Mouse (Mus musculus): ENCODE results near the gene Rps6kc1. TPM values are rescaled to one million over a fixed set of nuclear protein-coding genes. Genes with fewer than 3 reads are reported as not detected.
A peak's percentile ranks its signal among the peaks of the same experiment; 100 is the strongest.

The Rps6kc1 gene
- polyA plus RNA-seq, 1 experiment from 2014 or later, result 23.8 TPM

DNA sequence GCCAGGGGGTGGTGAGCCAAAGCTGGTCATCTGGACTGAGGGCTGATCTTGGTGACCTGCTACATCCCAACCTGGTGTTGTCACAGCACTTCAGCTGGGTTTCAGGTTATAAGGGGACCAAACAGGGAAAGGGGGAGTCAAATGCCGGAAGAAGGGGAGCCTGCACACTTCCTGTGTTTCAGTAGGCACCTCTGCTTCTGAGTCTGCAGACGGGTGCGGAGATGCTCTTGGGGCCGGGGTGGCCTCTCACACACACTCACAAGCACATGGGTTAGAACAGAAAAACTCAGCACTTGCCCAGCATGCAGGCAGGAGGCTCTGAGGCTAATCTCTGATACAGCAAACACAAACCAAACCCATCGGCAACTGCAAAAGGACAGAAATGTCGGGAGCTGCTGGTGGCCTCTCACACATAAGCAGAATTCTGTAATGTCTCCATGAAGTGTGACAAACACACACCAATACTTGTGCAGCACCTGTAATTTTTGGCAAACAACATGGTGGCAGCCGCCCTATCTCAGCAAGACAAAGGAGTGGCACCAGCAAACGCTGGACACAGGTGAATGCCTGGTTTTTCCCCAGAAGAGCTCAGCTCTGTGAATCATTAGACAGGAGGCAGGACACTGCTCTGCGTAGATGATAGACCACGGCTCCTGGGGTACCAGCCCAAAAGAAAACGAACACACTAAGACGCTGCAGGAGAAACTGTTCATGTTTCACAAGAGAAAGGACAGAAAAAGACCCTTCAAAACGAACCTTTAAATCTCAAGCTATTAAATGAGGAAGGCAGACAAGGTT, 139.3 kb downstream of the Rps6kc1 start:
- Histone ChIP-seq H3K9ac (ENCODE audit: low read length) (no peak overlapping the region), H3K4me2 (ENCODE audit: low read length) (no peak overlapping the region), H3K27ac (ENCODE audit: low read depth, low read length) (no peak overlapping the region), H3K27me3 (replicated peaks; ENCODE audit: control insufficient read depth, insufficient read depth, low read length) (no peaks in the 10 kb centered on the region), H3K4me1 (ENCODE audit: control insufficient read depth, insufficient read depth, low read length) (no peaks in the 10 kb centered on the region), H3K36me3 (ENCODE audit: control insufficient read depth, insufficient read depth, low read length) (peaks cover 11% of the 10 kb centered on the region; the same call in 1 of the 2 replicates), H3K4me3 (ENCODE audit: low read depth, low read length) (no peak overlapping the region), H3K9me3 (replicated peaks; ENCODE audit: control insufficient read depth, low read length) (no peaks in the 10 kb centered on the region)
- 89% methylated on average over 13 of the region's 13 CpGs for WGBS
- no peak for DNase-seq (ENCODE audit: low spot score)
- no peak for ATAC-seq

DNA sequence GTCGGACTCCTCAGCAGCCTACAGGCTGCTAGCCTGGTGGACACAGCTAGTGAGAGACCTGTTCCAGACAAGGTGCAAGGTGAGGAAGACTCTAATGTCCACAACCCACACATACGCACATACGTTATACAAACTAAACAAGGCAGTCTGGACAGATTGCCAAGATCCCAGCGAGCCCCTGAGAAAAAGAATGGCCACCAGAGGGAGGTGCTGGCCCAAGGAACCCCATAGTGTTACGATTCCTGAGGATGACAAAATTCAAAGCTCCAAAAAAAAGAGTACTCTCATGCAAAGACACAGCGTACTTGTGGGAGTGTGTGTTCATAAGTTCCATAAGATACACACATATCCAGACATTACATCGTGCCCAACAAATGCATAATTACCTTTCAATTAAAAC, 141.8 kb downstream of the Rps6kc1 start:
- no peaks in the 10 kb centered on the region; the same call in 1 of the 2 replicates for H3K9me3 ChIP-seq (replicated peaks; ENCODE audit: control insufficient read depth, low read length)
- no peak overlapping the region for H3K27ac ChIP-seq (ENCODE audit: low read depth, low read length)
- no peaks in the 10 kb centered on the region for H3K27me3 ChIP-seq (replicated peaks; ENCODE audit: control insufficient read depth, insufficient read depth, low read length)
- WGBS, result 78% methylated on average over 7 of the region's 7 CpGs
- no peak overlapping the region for H3K9ac ChIP-seq (ENCODE audit: low read length)
- ATAC-seq, result 0 out of 2 replicates have a peak, but pooled peaks have one; percentile 26
- no peak overlapping the region for H3K4me3 ChIP-seq (ENCODE audit: low read depth, low read length)
- DNase-seq (ENCODE audit: low spot score), result no peak
- H3K4me2 ChIP-seq (ENCODE audit: low read length), result no peak overlapping the region
- H3K36me3 ChIP-seq (ENCODE audit: control insufficient read depth, insufficient read depth, low read length), result peaks cover 7% of the 10 kb centered on the region; the same call in 1 of the 2 replicates
- H3K4me1 ChIP-seq (ENCODE audit: control insufficient read depth, insufficient read depth, low read length), result no peaks in the 10 kb centered on the region

DNA sequence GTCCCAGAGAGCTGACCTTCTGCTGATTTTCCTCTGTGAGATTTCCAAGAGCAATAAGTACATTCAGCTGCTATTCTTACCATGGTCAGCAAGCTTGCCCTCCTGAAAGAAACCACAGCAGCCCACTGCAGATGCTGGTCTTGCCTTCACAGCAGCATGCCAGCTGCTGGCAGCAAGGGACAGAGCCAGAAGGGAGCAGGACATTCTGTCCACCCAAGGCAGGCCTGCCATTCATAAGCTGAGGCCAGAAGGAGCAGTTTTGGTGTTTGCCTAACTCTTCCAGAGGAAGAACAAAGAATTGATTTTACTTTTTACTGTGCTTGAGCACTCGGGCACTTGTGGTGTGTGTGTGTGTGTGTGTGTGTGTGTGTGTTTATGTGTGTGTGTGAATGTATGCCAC, 143.3 kb downstream of the Rps6kc1 start:
- Histone ChIP-seq H3K4me3 (ENCODE audit: low read depth, low read length) (no peak overlapping the region), H3K27ac (ENCODE audit: low read depth, low read length) (no peak overlapping the region), H3K9me3 (replicated peaks; ENCODE audit: control insufficient read depth, low read length) (no peaks in the 10 kb centered on the region; the same call in 1 of the 2 replicates), H3K9ac (ENCODE audit: low read length) (no peak overlapping the region), H3K27me3 (replicated peaks; ENCODE audit: control insufficient read depth, insufficient read depth, low read length) (no peaks in the 10 kb centered on the region), H3K36me3 (ENCODE audit: control insufficient read depth, insufficient read depth, low read length) (peaks cover 6% of the 10 kb centered on the region; the same call in 1 of the 2 replicates), H3K4me1 (ENCODE audit: control insufficient read depth, insufficient read depth, low read length) (no peaks in the 10 kb centered on the region; the same call in 1 of the 2 replicates), H3K4me2 (ENCODE audit: low read length) (no peak overlapping the region)
- WGBS, result 60% methylated on average over 1 of the region's 1 CpGs
- DNase-seq (ENCODE audit: low spot score) (no peak), ATAC-seq (no peak)

DNA sequence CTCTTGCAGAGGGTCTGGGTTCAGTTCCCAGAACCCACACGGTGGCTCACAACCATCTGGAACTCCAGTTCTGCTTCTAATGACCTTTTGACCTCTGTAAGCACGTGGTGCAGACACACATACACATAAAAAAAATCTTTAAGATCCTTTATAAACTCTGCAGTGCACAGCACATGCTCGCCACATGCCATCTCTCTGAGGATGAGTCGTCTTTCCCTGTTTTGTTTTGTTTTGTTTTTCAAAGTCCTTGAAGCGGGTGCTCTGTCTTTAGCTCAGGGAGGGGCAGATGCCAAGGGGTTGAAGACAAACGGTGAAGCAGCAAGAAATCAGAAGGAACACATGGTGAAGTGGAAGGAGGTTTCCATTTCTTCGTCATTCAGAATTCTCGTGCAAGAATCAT, 143.9 kb downstream of the Rps6kc1 start:
- Histone ChIP-seq H3K4me3 (ENCODE audit: low read depth, low read length) (no peak overlapping the region), H3K27ac (ENCODE audit: low read depth, low read length) (no peak overlapping the region), H3K9ac (ENCODE audit: low read length) (no peak overlapping the region), H3K4me1 (ENCODE audit: control insufficient read depth, insufficient read depth, low read length) (no peaks in the 10 kb centered on the region; the same call in 1 of the 2 replicates), H3K4me2 (ENCODE audit: low read length) (no peak overlapping the region), H3K36me3 (ENCODE audit: control insufficient read depth, insufficient read depth, low read length) (no peaks in the 10 kb centered on the region), H3K9me3 (replicated peaks; ENCODE audit: control insufficient read depth, low read length) (no peaks in the 10 kb centered on the region; the same call in 1 of the 2 replicates), H3K27me3 (replicated peaks; ENCODE audit: control insufficient read depth, insufficient read depth, low read length) (no peaks in the 10 kb centered on the region)
- ATAC-seq (no peak), DNase-seq (ENCODE audit: low spot score) (no peak)
- WGBS, result 77% methylated on average over 8 of the region's 8 CpGs

DNA sequence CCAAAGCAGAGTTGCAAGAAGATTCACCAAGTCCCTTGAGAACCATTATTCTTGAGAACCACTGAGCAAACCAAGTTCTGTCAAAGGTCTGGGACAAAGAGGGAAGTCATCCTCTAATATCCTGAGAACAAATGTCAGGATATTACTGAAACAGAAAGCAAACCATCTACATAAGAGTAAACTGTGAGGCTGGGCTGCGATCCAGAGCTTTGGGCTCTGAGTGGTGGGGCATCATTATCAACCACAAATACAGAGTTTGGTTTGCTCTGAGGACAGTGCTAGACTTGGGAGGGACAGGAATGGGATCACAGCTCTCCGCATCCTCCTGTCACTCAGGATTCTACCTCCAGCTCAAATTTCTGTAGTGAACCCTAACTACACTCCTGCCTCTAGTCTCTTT, 144.8 kb downstream of the Rps6kc1 start:
- no peaks in the 10 kb centered on the region; the same call in 1 of the 2 replicates for H3K4me1 ChIP-seq (ENCODE audit: control insufficient read depth, insufficient read depth, low read length)
- no peaks in the 10 kb centered on the region for H3K36me3 ChIP-seq (ENCODE audit: control insufficient read depth, insufficient read depth, low read length)
- WGBS, result 97% methylated on average over 2 of the region's 2 CpGs
- no peak overlapping the region for H3K4me2 ChIP-seq (ENCODE audit: low read length)
- no peak overlapping the region for H3K27ac ChIP-seq (ENCODE audit: low read depth, low read length)
- no peaks in the 10 kb centered on the region for H3K27me3 ChIP-seq (replicated peaks; ENCODE audit: control insufficient read depth, insufficient read depth, low read length)
- DNase-seq (ENCODE audit: low spot score) (no peak), ATAC-seq (no peak)
- H3K4me3 ChIP-seq (ENCODE audit: low read depth, low read length), result no peak overlapping the region
- no peaks in the 10 kb centered on the region; the same call in 1 of the 2 replicates for H3K9me3 ChIP-seq (replicated peaks; ENCODE audit: control insufficient read depth, low read length)
- no peak overlapping the region for H3K9ac ChIP-seq (ENCODE audit: low read length)

DNA sequence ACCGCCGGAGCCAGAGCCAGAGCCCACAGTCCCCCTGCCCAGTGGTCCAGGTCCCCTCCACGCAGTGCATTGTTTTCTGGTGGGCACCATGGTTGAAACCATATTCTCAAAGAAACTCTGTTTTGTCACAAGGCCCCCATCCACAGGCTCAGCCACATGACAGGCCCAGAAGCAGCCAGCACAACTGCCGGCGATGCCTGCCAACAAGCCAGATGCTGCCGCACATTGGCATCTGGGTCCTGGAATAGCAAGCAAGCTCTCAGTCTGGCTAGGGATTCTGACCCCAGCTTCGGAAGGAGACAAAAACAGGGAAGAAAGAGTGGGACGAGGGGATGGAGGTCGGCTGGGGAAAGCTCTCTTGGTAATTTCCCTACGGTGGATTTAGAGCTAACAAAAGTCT, 147.8 kb downstream of the Rps6kc1 start:
- H3K4me1 ChIP-seq (ENCODE audit: control insufficient read depth, insufficient read depth, low read length), result no peaks in the 10 kb centered on the region; the same call in 1 of the 2 replicates
- DNase-seq (ENCODE audit: low spot score) (peak; percentile 34), ATAC-seq (no peak)
- no peak overlapping the region for H3K4me2 ChIP-seq (ENCODE audit: low read length)
- H3K27me3 ChIP-seq (replicated peaks; ENCODE audit: control insufficient read depth, insufficient read depth, low read length), result no peaks in the 10 kb centered on the region
- H3K27ac ChIP-seq (ENCODE audit: low read depth, low read length), result 0 out of 2 replicates have a peak overlapping the region, but pooled peaks have one; percentile 6
- 72% methylated on average over 10 of the region's 10 CpGs for WGBS
- no peaks in the 10 kb centered on the region; the same call in 1 of the 2 replicates for H3K9me3 ChIP-seq (replicated peaks; ENCODE audit: control insufficient read depth, low read length)
- no peak overlapping the region for H3K9ac ChIP-seq (ENCODE audit: low read length)
- H3K4me3 ChIP-seq (ENCODE audit: low read depth, low read length), result no peak overlapping the region
- H3K36me3 ChIP-seq (ENCODE audit: control insufficient read depth, insufficient read depth, low read length), result no peaks in the 10 kb centered on the region

DNA sequence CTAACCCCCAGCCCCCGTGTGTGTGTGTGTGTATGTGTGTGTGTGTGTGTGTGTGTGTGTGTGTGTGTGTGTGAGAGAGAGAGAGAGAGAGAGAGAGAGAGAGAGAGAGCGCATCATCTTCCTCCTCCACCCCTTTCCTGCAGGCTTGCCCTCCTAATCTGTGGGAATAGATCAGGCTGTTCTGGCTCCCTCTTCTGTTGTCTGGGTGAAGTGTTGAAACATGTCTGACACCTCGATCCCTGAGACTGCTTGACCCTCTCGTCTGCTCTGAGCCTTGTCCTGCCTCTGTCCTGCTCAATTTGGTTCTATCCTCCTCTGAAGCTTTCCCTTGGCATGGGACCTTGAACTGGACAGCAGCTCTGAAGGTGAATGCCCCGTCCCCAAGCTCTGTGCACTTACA, 149.8 kb downstream of the Rps6kc1 start:
- Histone ChIP-seq H3K4me3 (ENCODE audit: low read depth, low read length) (no peak overlapping the region), H3K9me3 (replicated peaks; ENCODE audit: control insufficient read depth, low read length) (no peaks in the 10 kb centered on the region; the same call in 1 of the 2 replicates), H3K4me1 (ENCODE audit: control insufficient read depth, insufficient read depth, low read length) (no peaks in the 10 kb centered on the region; the same call in 1 of the 2 replicates), H3K9ac (ENCODE audit: low read length) (no peak overlapping the region), H3K4me2 (ENCODE audit: low read length) (no peak overlapping the region), H3K27me3 (replicated peaks; ENCODE audit: control insufficient read depth, insufficient read depth, low read length) (no peaks in the 10 kb centered on the region), H3K27ac (ENCODE audit: low read depth, low read length) (no peak overlapping the region), H3K36me3 (ENCODE audit: control insufficient read depth, insufficient read depth, low read length) (no peaks in the 10 kb centered on the region)
- ATAC-seq, result 0 out of 2 replicates have a peak, but pooled peaks have one; percentile 26
- WGBS, result 45% methylated on average over 5 of the region's 5 CpGs
- DNase-seq (ENCODE audit: low spot score), result peak; percentile 55

DNA sequence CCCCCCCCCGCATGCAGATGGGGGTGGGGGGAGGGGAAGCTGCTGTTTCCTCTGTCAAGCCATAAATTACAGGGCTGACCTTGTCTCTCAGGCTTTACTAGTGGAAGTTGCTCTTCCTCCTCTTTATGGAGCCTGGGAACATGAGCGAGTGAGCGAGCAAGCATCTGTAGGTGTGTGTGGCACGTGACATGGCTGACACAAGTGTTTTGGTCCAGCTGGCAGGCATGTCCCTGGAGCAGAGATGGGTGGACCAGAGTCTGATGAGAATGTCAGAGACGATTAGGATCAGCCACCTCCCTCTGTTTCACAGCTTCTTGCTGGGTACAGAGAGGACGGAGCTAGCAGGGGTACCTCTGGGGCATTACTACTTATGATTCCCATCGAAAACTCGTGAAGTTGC, 153.7 kb downstream of the Rps6kc1 start:
- Histone ChIP-seq H3K4me2 (ENCODE audit: low read length) (no peak overlapping the region), H3K27ac (ENCODE audit: low read depth, low read length) (no peak overlapping the region), H3K27me3 (replicated peaks; ENCODE audit: control insufficient read depth, insufficient read depth, low read length) (no peaks in the 10 kb centered on the region), H3K36me3 (ENCODE audit: control insufficient read depth, insufficient read depth, low read length) (no peaks in the 10 kb centered on the region), H3K9ac (ENCODE audit: low read length) (no peak overlapping the region), H3K9me3 (replicated peaks; ENCODE audit: control insufficient read depth, low read length) (no peaks in the 10 kb centered on the region), H3K4me3 (ENCODE audit: low read depth, low read length) (no peak overlapping the region), H3K4me1 (ENCODE audit: control insufficient read depth, insufficient read depth, low read length) (no peaks in the 10 kb centered on the region)
- 86% methylated on average over 7 of the region's 8 CpGs for WGBS
- no peak for ATAC-seq
- no peak for DNase-seq (ENCODE audit: low spot score)

Measured in forebrain, embryonic 14.5 days (tissue).